Mouse (Mus musculus) neural tube, embryonic 11.5 days (tissue): ENCODE measurements around the gene Git1. TPM values are rescaled to one million over a fixed set of nuclear protein-coding genes. Genes with fewer than 3 reads are reported as not detected.

Source experiments
- ATAC-seq: fragments of 200-750 bp; cut with Nextera tagmentation; 2 replicates; pipeline ENCODE4 v1.8.0; 2017; ENCODE audit warnings: moderate number of reproducible peaks, mild to moderate bottlenecking, moderate TSS enrichment, moderate library complexity; ENCODE audit not compliant: insufficient read depth, low FRiP score, low TSS enrichment
- DNase-seq: peaks from one replicate; pipeline ENCODE4 v3.0.0-alpha.2; 2015; ENCODE audit warnings: low spot score
- H3K27ac ChIP-seq: fragments of 300-500 bp; sonication (generic); 2 replicates; pipeline ENCODE4 v1.5.1; 2014; ENCODE audit warnings: low read depth, mild to moderate bottlenecking, low read length
- H3K27me3 ChIP-seq: fragments of 300-500 bp; sonication (generic); 2 replicates; pipeline ENCODE4 v1.6.1; 2014; ENCODE audit warnings: mild to moderate bottlenecking, low read length, mixed read lengths; ENCODE audit not compliant: control insufficient read depth, insufficient read depth
- H3K36me3 ChIP-seq: fragments of 300-500 bp; sonication (generic); 2 replicates; pipeline ENCODE4 v1.6.1; 2014; ENCODE audit warnings: mild to moderate bottlenecking, low read length, moderate library complexity, mixed read lengths; ENCODE audit not compliant: control insufficient read depth, insufficient read depth
- H3K4me1 ChIP-seq: fragments of 300-500 bp; sonication (generic); 2 replicates; pipeline ENCODE4 v1.6.1; 2014; ENCODE audit warnings: low read length, mixed read lengths; ENCODE audit not compliant: control insufficient read depth, insufficient read depth
- H3K4me2 ChIP-seq: fragments of 300-500 bp; sonication (generic); 2 replicates; pipeline ENCODE4 v1.6.1; 2014; ENCODE audit warnings: low read depth, mild to moderate bottlenecking, moderate library complexity
- H3K4me3 ChIP-seq: fragments of 300-500 bp; sonication (generic); 2 replicates; pipeline ENCODE4 v1.5.1; 2014; ENCODE audit warnings: low read depth, low read length
- H3K9ac ChIP-seq: fragments of 300-500 bp; sonication (generic); 2 replicates; pipeline ENCODE4 v1.6.1; 2014; ENCODE audit warnings: mild to moderate bottlenecking, low read length
- H3K9me3 ChIP-seq: fragments of 300-500 bp; sonication (generic); 2 replicates; pipeline ENCODE4 v1.6.1; 2016; ENCODE audit warnings: low read length; ENCODE audit not compliant: control insufficient read depth
- WGBS: fragments of 180-500 bp; shearing (Covaris S2); extraction: QIAGEN DNeasy Blood & Tissue Kit; methylation state at CpG from one replicate; pipeline ENCODE4 v1.1.7; 2014; 5-methylcytosine and 5-hydroxymethylcytosine counted together
- polyA plus RNA-seq: library from polyadenylated mRNA; unstranded; fragments of >200 nt; fragmentation: Nextera tagmentation; extraction: Ambion mirVana; gene quantifications from 2 replicates; pipeline ENCODE4 v1.2.1, GENCODE M21; 2014

The Git1 gene
- polyA plus RNA-seq, 1 experiment from 2014 or later = 18.7 TPM

- WGBS = 81% methylated on average over 6 of the region's 6 CpGs
- Histone ChIP-seq H3K27ac (no peak overlapping the region), H3K9ac (no peak overlapping the region), H3K4me2 (peak overlapping the region; percentile 88), H3K9me3 (no peaks in the 10 kb centered on the region), H3K4me3 (no peak overlapping the region; the same call in 1 of the 2 replicates), H3K4me1 (peaks cover 47% of the 10 kb centered on the region), H3K27me3 (no peaks in the 10 kb centered on the region), H3K36me3 (0 out of 2 replicates have a peak, but pooled peaks cover 3% of the 10 kb centered on the region)
- DNase-seq (no peak), ATAC-seq (no peak)
These were observed 1.4 kb downstream of the Git1 start for GRCm38 (mm10) chr11:77494782-77495181.

GRCm38 (mm10) chr11:77495507-77495906 lies 2.1 kb downstream of the Git1 start:
- Histone ChIP-seq H3K4me2 (no peak overlapping the region), H3K27ac (no peak overlapping the region), H3K36me3 (peaks cover 5% of the 10 kb centered on the region; the same call in 1 of the 2 replicates), H3K4me3 (no peak overlapping the region), H3K4me1 (peaks cover 42% of the 10 kb centered on the region), H3K9ac (no peak overlapping the region), H3K27me3 (no peaks in the 10 kb centered on the region), H3K9me3 (no peaks in the 10 kb centered on the region)
- DNase-seq = no peak
- no peak for ATAC-seq

GRCm38 (mm10) chr11:77497341-77497756 lies 4.0 kb downstream of the Git1 start:
- no peak overlapping the region for H3K4me3 ChIP-seq
- DNase-seq (peak; percentile 69), ATAC-seq (no peak)
- no peaks in the 10 kb centered on the region for H3K27me3 ChIP-seq
- H3K9me3 ChIP-seq = no peaks in the 10 kb centered on the region
- peaks cover 5% of the 10 kb centered on the region; the same call in 1 of the 2 replicates for H3K36me3 ChIP-seq
- WGBS = 12% methylated on average over 6 of the region's 6 CpGs
- H3K4me2 ChIP-seq = no peak overlapping the region
- peaks cover 26% of the 10 kb centered on the region for H3K4me1 ChIP-seq
- H3K27ac ChIP-seq = peak overlapping the region; percentile 54
- H3K9ac ChIP-seq = no peak overlapping the region; the same call in 1 of the 2 replicates

- Histone ChIP-seq H3K4me3 (no peak overlapping the region), H3K36me3 (peaks cover 9% of the 10 kb centered on the region; the same call in 1 of the 2 replicates), H3K27ac (no peak overlapping the region), H3K4me1 (peaks cover 26% of the 10 kb centered on the region), H3K4me2 (no peak overlapping the region), H3K27me3 (no peaks in the 10 kb centered on the region), H3K9ac (no peak overlapping the region; the same call in 1 of the 2 replicates), H3K9me3 (no peaks in the 10 kb centered on the region)
- ATAC-seq (no peak), DNase-seq (no peak)
- 25% methylated on average over 4 of the region's 4 CpGs for WGBS
These were observed 4.5 kb downstream of the Git1 start for GRCm38 (mm10) chr11:77497851-77498250.

- Histone ChIP-seq H3K27me3 (no peaks in the 10 kb centered on the region), H3K4me1 (peaks cover 26% of the 10 kb centered on the region), H3K27ac (no peak overlapping the region), H3K36me3 (peaks cover 16% of the 10 kb centered on the region), H3K9ac (no peak overlapping the region; the same call in 1 of the 2 replicates), H3K4me2 (no peak overlapping the region), H3K4me3 (no peak overlapping the region), H3K9me3 (no peaks in the 10 kb centered on the region)
- 83% methylated on average over 12 of the region's 12 CpGs for WGBS
- ATAC-seq (no peak), DNase-seq (no peak)
These were observed 5.1 kb downstream of the Git1 start for GRCm38 (mm10) chr11:77498261-77499139.

GRCm38 (mm10) chr11:77499354-77499753 lies 6.0 kb downstream of the Git1 start:
- no peak overlapping the region for H3K4me3 ChIP-seq
- H3K9me3 ChIP-seq = no peaks in the 10 kb centered on the region
- H3K4me2 ChIP-seq = no peak overlapping the region
- 90% methylated on average over 7 of the region's 7 CpGs for WGBS
- H3K27ac ChIP-seq = no peak overlapping the region
- DNase-seq (no peak), ATAC-seq (no peak)
- H3K4me1 ChIP-seq = peaks cover 18% of the 10 kb centered on the region
- no peaks in the 10 kb centered on the region for H3K27me3 ChIP-seq
- no peak overlapping the region for H3K9ac ChIP-seq
- H3K36me3 ChIP-seq = peaks cover 23% of the 10 kb centered on the region

- Histone ChIP-seq H3K4me2 (no peak overlapping the region), H3K9ac (no peak overlapping the region), H3K27ac (no peak overlapping the region), H3K36me3 (peaks cover 24% of the 10 kb centered on the region), H3K9me3 (no peaks in the 10 kb centered on the region), H3K4me3 (no peak overlapping the region), H3K4me1 (peaks cover 11% of the 10 kb centered on the region), H3K27me3 (no peaks in the 10 kb centered on the region)
- DNase-seq (no peak), ATAC-seq (no peak)
- 80% methylated on average over 17 of the region's 17 CpGs for WGBS
These were observed 7.3 kb downstream of the Git1 start for GRCm38 (mm10) chr11:77500361-77501325.

GRCm38 (mm10) chr11:77501392-77501791 lies 8.0 kb downstream of the Git1 start:
- DNase-seq (peak; percentile 74), ATAC-seq (no peak)
- H3K4me1 ChIP-seq = peaks cover 11% of the 10 kb centered on the region
- no peak overlapping the region for H3K4me2 ChIP-seq
- H3K36me3 ChIP-seq = peaks cover 24% of the 10 kb centered on the region
- 27% methylated on average over 5 of the region's 5 CpGs for WGBS
- no peak overlapping the region for H3K9ac ChIP-seq
- no peak overlapping the region for H3K27ac ChIP-seq
- no peaks in the 10 kb centered on the region for H3K27me3 ChIP-seq
- H3K9me3 ChIP-seq = no peaks in the 10 kb centered on the region
- no peak overlapping the region for H3K4me3 ChIP-seq
